Mouse (Mus musculus) erythroblast, embryonic 14.5 days (primary cell): ENCODE results near the gene Pcdh8.

Experiments
- GATA1 ChIP-seq: IDR thresholded peaks from 2 replicates; pipeline ENCODE4 v1.6.1; 2012; ENCODE audit warnings: low read length, inconsistent platforms, mixed read lengths
- TAL1 ChIP-seq: IDR thresholded peaks from 3 replicates; pipeline ENCODE4 v1.6.1; 2012; ENCODE audit warnings: low read length, inconsistent platforms, mixed read lengths

DNA sequence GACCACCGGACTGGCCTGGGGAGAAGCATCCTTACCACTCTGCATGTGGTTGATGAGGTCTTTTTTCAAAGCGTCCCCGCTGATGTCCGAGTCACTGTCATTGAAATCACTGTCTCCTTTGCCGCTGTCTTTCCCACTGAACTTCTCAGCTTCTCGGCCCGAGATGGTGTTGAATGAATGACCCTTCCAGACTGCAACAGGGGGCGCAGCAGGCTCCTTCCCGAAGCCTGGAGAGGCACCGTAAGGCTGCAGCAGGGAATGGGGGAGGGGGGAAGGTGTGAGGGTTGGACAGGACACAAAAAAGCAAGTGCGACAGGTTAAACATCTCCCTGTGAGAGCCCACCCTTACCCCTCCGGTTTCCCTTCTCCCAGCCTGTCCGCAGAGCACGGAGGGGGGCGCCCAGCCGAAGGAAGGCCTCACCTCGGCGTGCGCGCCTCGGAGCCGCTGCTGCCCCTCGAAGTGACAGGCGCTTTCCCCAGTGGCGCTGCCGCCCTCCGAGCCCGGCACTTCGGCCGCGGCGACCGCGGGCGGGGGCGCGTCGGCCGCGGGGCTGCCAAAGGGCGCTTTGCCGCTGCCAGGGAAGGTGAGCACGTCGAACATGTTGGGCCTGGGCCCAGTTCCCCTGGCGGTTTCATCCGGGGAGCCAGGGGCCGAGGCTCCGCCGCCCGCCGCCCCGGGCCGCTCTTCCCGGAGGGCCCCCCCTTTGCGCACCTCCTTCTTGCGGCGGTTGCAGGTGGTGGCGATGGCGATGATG, 2.9 kb downstream of the Pcdh8 start:
- TF ChIP-seq GATA1 (no peak), TAL1 (no peak)
